Mouse (Mus musculus): Measurements from ENCODE around the gene Tnnt1.

- TF ChIP-seq CTCF (conservative IDR thresholded peaks at IDR 0.05; ENCODE audit: low read length) (0 out of 2 replicates have a peak, but pooled peaks have one; percentile 4), POU5F1 (IDR thresholded peaks at IDR 0.05; ENCODE audit: borderline replicate concordance, low read length) (no peak)
These were observed 30.5 kb upstream of the Tnnt1 start for GRCm38 (mm10) chr7:4546591-4547131.

Measured in E14TG2a.4 (cell line).